Mouse (Mus musculus): ENCODE measurements around the gene Ppib. TPM values are rescaled to one million over a fixed set of nuclear protein-coding genes. Genes with fewer than 3 reads are reported as not detected.
A peak's percentile ranks its signal among the peaks of the same experiment; 100 is the strongest.

Ppib gene
- polyA plus RNA-seq, 1 experiment from 2014 or later, result 568 TPM

- H3K9me3 ChIP-seq, result no peaks in the 10 kb centered on the region
- H3K4me1 ChIP-seq, result peaks cover 6% of the 10 kb centered on the region
- H3K27ac ChIP-seq, result peak overlapping the region; percentile 74
- no peak for ATAC-seq (ENCODE audit: insufficient number of reproducible peaks, insufficient read depth, low FRiP score, low TSS enrichment, low read depth)
- 0 out of 2 replicates have a peak, but pooled peaks cover 7% of the 10 kb centered on the region for H3K27me3 ChIP-seq
- H3K9ac ChIP-seq, result 0 out of 2 replicates have a peak overlapping the region, but pooled peaks have one; percentile 17
- 59% methylated on average over 3 of the region's 3 CpGs for WGBS
- H3K4me3 ChIP-seq, result no peak overlapping the region
- H3K36me3 ChIP-seq, result no peaks in the 10 kb centered on the region
- peak overlapping the region; percentile 38; the same call in 1 of the 2 replicates for H3K4me2 ChIP-seq
These were observed 18.1 kb downstream of the Ppib start for GRCm38 (mm10) chr9:66078072-66078471.

DNA sequence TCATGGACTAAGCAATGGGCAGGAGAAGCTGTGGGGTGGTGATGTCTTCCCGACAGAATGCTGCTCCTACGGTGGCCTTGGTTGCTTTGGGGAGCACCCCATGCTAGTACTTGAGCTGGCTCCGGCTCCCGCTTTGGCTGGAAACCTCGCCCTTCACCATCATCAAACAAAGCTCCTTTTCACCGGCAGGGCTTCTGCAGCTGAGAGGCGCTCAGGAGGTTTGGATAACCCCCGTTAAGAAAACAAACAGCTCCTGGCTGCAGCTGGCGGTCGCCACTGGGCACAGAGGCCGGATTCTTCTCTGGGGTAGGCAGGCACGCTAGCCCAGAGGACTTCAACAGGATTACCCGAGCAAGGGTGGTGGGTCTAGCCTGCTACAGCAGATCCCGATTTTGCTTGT lies 18.5 kb downstream of the Ppib start:
- peak overlapping the region; percentile 74 for H3K27ac ChIP-seq
- peak overlapping the region; percentile 38 for H3K4me2 ChIP-seq
- H3K4me1 ChIP-seq, result peaks cover 6% of the 10 kb centered on the region
- no peak overlapping the region for H3K4me3 ChIP-seq
- H3K9ac ChIP-seq, result peak overlapping the region; percentile 17; the same call in 1 of the 2 replicates
- 0 out of 2 replicates have a peak, but pooled peaks cover 7% of the 10 kb centered on the region for H3K27me3 ChIP-seq
- H3K9me3 ChIP-seq, result no peaks in the 10 kb centered on the region
- no peaks in the 10 kb centered on the region for H3K36me3 ChIP-seq
- peak; percentile 56; the same call in 1 of the 2 replicates for ATAC-seq (ENCODE audit: insufficient number of reproducible peaks, insufficient read depth, low FRiP score, low TSS enrichment, low read depth)
- WGBS, result 4% methylated on average over 14 of the region's 14 CpGs

DNA sequence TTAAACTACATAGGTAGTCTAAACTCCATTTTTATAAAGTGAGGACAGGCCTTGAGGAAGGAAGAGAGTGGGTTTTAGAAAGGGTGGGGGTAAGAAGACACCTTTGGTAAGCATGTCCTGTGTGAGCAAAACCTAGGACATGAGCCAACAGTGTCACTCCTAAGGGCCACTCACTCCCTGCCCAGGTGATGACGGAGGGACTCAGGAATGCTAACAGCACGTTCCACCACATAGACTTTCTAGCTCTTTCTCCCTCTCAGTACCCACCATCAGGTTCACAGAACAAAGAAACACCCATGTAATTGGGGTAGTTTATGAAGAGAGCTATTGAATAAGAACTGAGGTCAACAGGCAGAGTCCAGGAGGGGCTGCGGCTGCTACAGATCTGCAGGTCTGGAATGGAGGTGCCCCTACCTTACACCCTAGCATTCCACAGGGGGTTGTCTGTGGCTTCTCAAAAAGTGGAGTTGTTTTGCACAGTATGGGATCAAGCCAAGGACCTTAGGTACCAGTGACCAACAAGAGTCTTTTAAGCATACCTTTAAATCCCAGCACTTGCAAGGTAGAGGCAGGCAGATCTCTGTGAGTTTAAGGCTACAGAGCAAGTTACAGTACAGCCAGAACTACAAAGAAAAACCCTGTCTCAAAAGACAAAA lies 20.9 kb downstream of the Ppib start:
- Histone ChIP-seq H3K36me3 (0 out of 2 replicates have a peak, but pooled peaks cover 2% of the 10 kb centered on the region), H3K27ac (no peak overlapping the region), H3K4me2 (no peak overlapping the region), H3K9ac (no peak overlapping the region), H3K4me3 (no peak overlapping the region), H3K9me3 (no peaks in the 10 kb centered on the region), H3K27me3 (0 out of 2 replicates have a peak, but pooled peaks cover 7% of the 10 kb centered on the region), H3K4me1 (peaks cover 6% of the 10 kb centered on the region)
- WGBS, result 83% methylated on average over 3 of the region's 3 CpGs
- ATAC-seq (ENCODE audit: insufficient number of reproducible peaks, insufficient read depth, low FRiP score, low TSS enrichment, low read depth), result no peak

DNA sequence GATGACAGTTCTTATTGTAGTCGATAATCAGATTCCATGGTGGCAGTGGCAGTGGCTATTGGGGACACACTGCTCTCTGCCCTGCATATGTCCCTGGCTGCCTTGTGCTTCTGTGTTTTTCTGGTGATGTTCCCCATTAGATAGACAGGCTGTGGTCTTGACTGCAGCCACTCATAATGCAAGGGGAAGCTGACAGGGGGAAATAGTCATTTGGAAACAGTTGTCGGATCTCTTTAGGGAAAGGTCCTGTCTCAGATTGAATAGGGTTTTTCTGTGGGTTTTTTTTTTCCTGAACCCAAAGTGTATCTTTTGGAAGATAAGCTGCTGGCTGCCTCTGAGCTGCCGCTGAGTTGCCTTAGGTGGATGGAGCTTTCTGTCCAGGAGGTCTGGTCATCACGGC lies 22.0 kb downstream of the Ppib start:
- Histone ChIP-seq H3K4me1 (peaks cover 6% of the 10 kb centered on the region), H3K4me3 (no peak overlapping the region), H3K27me3 (0 out of 2 replicates have a peak, but pooled peaks cover 7% of the 10 kb centered on the region), H3K27ac (no peak overlapping the region), H3K4me2 (no peak overlapping the region), H3K9ac (no peak overlapping the region), H3K36me3 (peaks cover 13% of the 10 kb centered on the region), H3K9me3 (no peaks in the 10 kb centered on the region)
- 76% methylated on average over 4 of the region's 4 CpGs for WGBS
- no peak for ATAC-seq (ENCODE audit: insufficient number of reproducible peaks, insufficient read depth, low FRiP score, low TSS enrichment, low read depth)

DNA sequence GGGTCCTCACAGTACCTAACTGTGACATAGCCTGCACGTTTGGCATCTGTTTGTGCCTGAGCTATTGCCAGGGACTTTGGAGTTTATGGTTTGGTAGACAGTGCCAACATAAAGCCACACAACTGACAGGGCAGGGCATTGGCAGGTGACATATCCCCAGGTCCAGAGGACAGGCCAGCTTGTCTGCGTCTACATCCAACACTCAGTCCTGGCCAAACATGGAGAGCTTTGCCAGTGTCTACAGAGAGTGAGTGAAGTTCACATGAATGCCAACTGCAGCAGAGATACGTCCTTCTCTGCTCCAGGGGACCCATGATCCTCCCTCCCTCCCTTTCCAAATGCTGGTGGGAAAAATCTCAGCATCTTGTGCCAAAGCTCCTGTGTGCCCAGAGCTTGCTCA lies 24.1 kb downstream of the Ppib start:
- WGBS, result 92% methylated on average over 3 of the region's 3 CpGs
- peaks cover 34% of the 10 kb centered on the region for H3K36me3 ChIP-seq
- no peak overlapping the region for H3K27ac ChIP-seq
- no peak overlapping the region for H3K9ac ChIP-seq
- no peaks in the 10 kb centered on the region for H3K9me3 ChIP-seq
- no peak for ATAC-seq (ENCODE audit: insufficient number of reproducible peaks, insufficient read depth, low FRiP score, low TSS enrichment, low read depth)
- 0 out of 2 replicates have a peak, but pooled peaks cover 3% of the 10 kb centered on the region for H3K4me1 ChIP-seq
- H3K4me3 ChIP-seq, result no peak overlapping the region
- no peaks in the 10 kb centered on the region for H3K27me3 ChIP-seq
- H3K4me2 ChIP-seq, result no peak overlapping the region

DNA sequence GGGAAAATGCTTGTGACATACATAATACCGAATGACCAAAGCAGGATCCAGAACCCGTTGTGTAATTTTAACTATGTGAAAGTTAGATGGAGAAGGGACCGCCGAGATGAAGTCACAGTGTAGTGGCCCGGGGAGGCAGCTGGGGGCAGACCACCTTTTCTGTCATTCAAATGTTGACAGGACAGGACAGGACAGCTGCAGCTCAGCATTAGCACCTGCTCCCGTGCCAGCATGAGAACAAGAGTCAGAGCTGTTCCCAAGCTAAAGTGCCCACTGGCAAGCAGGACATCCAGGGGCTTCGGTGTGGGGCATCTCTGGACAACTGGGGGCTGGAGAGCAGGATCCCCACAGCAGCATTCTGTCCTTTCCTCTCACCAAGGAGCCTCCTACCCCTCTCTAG lies 27.0 kb downstream of the Ppib start:
- Histone ChIP-seq H3K27me3 (no peaks in the 10 kb centered on the region), H3K36me3 (peaks cover 63% of the 10 kb centered on the region)

GRCm38 (mm10) chr9:66088411-66088810 lies 28.4 kb downstream of the Ppib start:
- ATAC-seq (ENCODE audit: insufficient number of reproducible peaks, insufficient read depth, low FRiP score, low TSS enrichment, low read depth), result no peak
- Histone ChIP-seq H3K27me3 (no peaks in the 10 kb centered on the region), H3K36me3 (peaks cover 76% of the 10 kb centered on the region), H3K9me3 (no peaks in the 10 kb centered on the region), H3K4me3 (no peak overlapping the region), H3K9ac (no peak overlapping the region), H3K4me1 (peaks cover 14% of the 10 kb centered on the region; the same call in 1 of the 2 replicates), H3K4me2 (no peak overlapping the region), H3K27ac (peak overlapping the region; percentile 33; the same call in 1 of the 2 replicates)
- WGBS, result 33% methylated on average over 4 of the region's 4 CpGs

More for the DNA sequence above, 27.0 kb downstream of the Ppib start:
- Histone ChIP-seq H3K9me3 (no peaks in the 10 kb centered on the region), H3K9ac (no peak overlapping the region), H3K4me1 (0 out of 2 replicates have a peak, but pooled peaks cover 6% of the 10 kb centered on the region), H3K4me3 (no peak overlapping the region), H3K4me2 (no peak overlapping the region), H3K27ac (no peak overlapping the region)
- 94% methylated on average over 7 of the region's 7 CpGs for WGBS
- ATAC-seq (ENCODE audit: insufficient number of reproducible peaks, insufficient read depth, low FRiP score, low TSS enrichment, low read depth), result no peak

GRCm38 (mm10) chr9:66090593-66091244 lies 30.7 kb downstream of the Ppib start:
- H3K27ac ChIP-seq, result peak overlapping the region; percentile 3
- H3K36me3 ChIP-seq, result peaks cover 98% of the 10 kb centered on the region
- no peak overlapping the region for H3K4me3 ChIP-seq
- H3K9me3 ChIP-seq, result no peaks in the 10 kb centered on the region
- WGBS, result 88% methylated on average over 13 of the region's 13 CpGs
- H3K9ac ChIP-seq, result no peak overlapping the region
- peaks cover 14% of the 10 kb centered on the region; the same call in 1 of the 2 replicates for H3K4me1 ChIP-seq
- 0 out of 2 replicates have a peak, but pooled peaks have one; percentile 16 for ATAC-seq (ENCODE audit: insufficient number of reproducible peaks, insufficient read depth, low FRiP score, low TSS enrichment, low read depth)
- no peak overlapping the region for H3K4me2 ChIP-seq
- no peaks in the 10 kb centered on the region for H3K27me3 ChIP-seq

GRCm38 (mm10) chr9:66091327-66092231 lies 31.6 kb downstream of the Ppib start:
- 73% methylated on average over 6 of the region's 6 CpGs for WGBS
- H3K27ac ChIP-seq, result peak overlapping the region; percentile 3; the same call in 1 of the 2 replicates
- no peak for ATAC-seq (ENCODE audit: insufficient number of reproducible peaks, insufficient read depth, low FRiP score, low TSS enrichment, low read depth)
- no peak overlapping the region for H3K4me2 ChIP-seq
- H3K36me3 ChIP-seq, result peaks cover 96% of the 10 kb centered on the region
- H3K4me1 ChIP-seq, result peaks cover 14% of the 10 kb centered on the region; the same call in 1 of the 2 replicates
- H3K27me3 ChIP-seq, result no peaks in the 10 kb centered on the region
- no peak overlapping the region for H3K4me3 ChIP-seq
- no peaks in the 10 kb centered on the region for H3K9me3 ChIP-seq
- no peak overlapping the region for H3K9ac ChIP-seq

DNA sequence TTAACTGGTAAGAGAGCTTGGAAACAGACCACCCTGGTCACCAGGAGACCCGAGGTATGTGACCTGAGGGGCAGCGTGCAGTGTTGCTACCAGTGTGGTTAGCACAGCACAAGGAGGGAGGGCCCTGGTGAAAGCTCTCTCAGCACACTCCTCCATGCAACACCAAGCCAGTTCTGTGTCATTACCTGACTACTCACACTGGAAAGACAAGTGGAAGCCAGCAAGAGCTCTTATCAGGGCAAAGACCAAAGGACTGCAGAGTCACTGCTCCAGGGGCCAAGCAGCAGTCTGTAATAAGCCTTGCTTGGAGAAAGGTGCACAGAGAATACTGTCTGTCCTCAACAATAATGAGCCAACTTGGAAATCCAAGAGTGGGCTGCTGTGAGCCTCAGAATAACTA lies 32.6 kb downstream of the Ppib start:
- no peak for ATAC-seq (ENCODE audit: insufficient number of reproducible peaks, insufficient read depth, low FRiP score, low TSS enrichment, low read depth)
- no peak overlapping the region for H3K4me2 ChIP-seq
- no peak overlapping the region for H3K4me3 ChIP-seq
- no peaks in the 10 kb centered on the region for H3K9me3 ChIP-seq
- peak overlapping the region; percentile 16; the same call in 1 of the 2 replicates for H3K27ac ChIP-seq
- peaks cover 96% of the 10 kb centered on the region for H3K36me3 ChIP-seq
- peaks cover 14% of the 10 kb centered on the region; the same call in 1 of the 2 replicates for H3K4me1 ChIP-seq
- H3K27me3 ChIP-seq, result no peaks in the 10 kb centered on the region
- peak overlapping the region; percentile 21; the same call in 1 of the 2 replicates for H3K9ac ChIP-seq
- WGBS, result 55% methylated on average over 2 of the region's 2 CpGs

GRCm38 (mm10) chr9:66101577-66101976 lies 41.6 kb downstream of the Ppib start:
- H3K36me3 ChIP-seq, result peaks cover 87% of the 10 kb centered on the region
- no peaks in the 10 kb centered on the region for H3K9me3 ChIP-seq
- H3K9ac ChIP-seq, result no peak overlapping the region
- H3K4me1 ChIP-seq, result 0 out of 2 replicates have a peak, but pooled peaks cover 3% of the 10 kb centered on the region
- no peak overlapping the region for H3K4me2 ChIP-seq
- peak overlapping the region; percentile 28; the same call in 1 of the 2 replicates for H3K27ac ChIP-seq
- 41% methylated on average over 8 of the region's 8 CpGs for WGBS
- no peak for ATAC-seq (ENCODE audit: insufficient number of reproducible peaks, insufficient read depth, low FRiP score, low TSS enrichment, low read depth)
- H3K4me3 ChIP-seq, result no peak overlapping the region
- no peaks in the 10 kb centered on the region for H3K27me3 ChIP-seq
